Mouse (Mus musculus) small intestine, adult 2 months (tissue): ENCODE measurements around the gene Gstk1. TPM values are rescaled to one million over a fixed set of nuclear protein-coding genes. Genes with fewer than 3 reads are reported as not detected.
A peak's percentile ranks its signal among the peaks of the same experiment; 100 is the strongest.

Source experiments
- H3K27ac ChIP-seq: fragments of 200-500 bp; 2 replicates; pipeline ENCODE4 v1.5.1; 2012; ENCODE audit warnings: low read depth, low read length, control low read depth, inconsistent platforms; ENCODE audit not compliant: insufficient read depth
- H3K27me3 ChIP-seq: fragments of 200-500 bp; 2 replicates; pipeline ENCODE4 v1.6.1; 2012; ENCODE audit warnings: mild to moderate bottlenecking, moderate library complexity, low read length, inconsistent platforms; ENCODE audit not compliant: control insufficient read depth, insufficient read depth
- H3K36me3 ChIP-seq: fragments of 200-500 bp; 2 replicates; pipeline ENCODE4 v1.6.1; 2012; ENCODE audit warnings: mild to moderate bottlenecking, low read length, control low read depth, inconsistent platforms; ENCODE audit not compliant: control insufficient read depth, insufficient read depth
- H3K4me1 ChIP-seq: fragments of 200-500 bp; 2 replicates; pipeline ENCODE4 v1.6.1; 2012; ENCODE audit warnings: low read length, inconsistent platforms, mixed read lengths; ENCODE audit not compliant: control insufficient read depth, insufficient read depth, insufficient read length
- H3K4me3 ChIP-seq: fragments of 200-500 bp; 2 replicates; pipeline ENCODE4 v1.5.1; 2012; ENCODE audit warnings: low read depth, mild to moderate bottlenecking, control low read depth, inconsistent platforms, low read length, moderate library complexity
- CTCF ChIP-seq: fragments of 200-500 bp; IDR thresholded peaks from 2 replicates; pipeline ENCODE4 v1.5.1; 2012; ENCODE audit warnings: low read depth, mild to moderate bottlenecking, control low read depth, inconsistent platforms, low read length, moderate library complexity, mixed read lengths; ENCODE audit not compliant: insufficient replicate concordance, insufficient read length; ENCODE audit errors: extremely low read depth
- POLR2A ChIP-seq: fragments of 200-500 bp; IDR thresholded peaks from 2 replicates; pipeline ENCODE4 v1.6.1; 2012; ENCODE audit warnings: low read depth, mild to moderate bottlenecking, control low read depth, inconsistent platforms, low read length, moderate library complexity
- WGBS: fragments of 180-500 bp; shearing (Covaris S2); methylation state at CpG from one replicate; pipeline ENCODE4 v1.1.7; 2018; 5-methylcytosine and 5-hydroxymethylcytosine counted together
- polyA plus RNA-seq: library from polyadenylated mRNA; depleted of rRNA; stranded (reverse); fragments of >200 nt; gene quantifications from 2 replicates; pipeline ENCODE4 v1.2.3, GENCODE M21; 2012

Gene Gstk1
- polyA plus RNA-seq, 1 experiment: 25.7 TPM

DNA sequence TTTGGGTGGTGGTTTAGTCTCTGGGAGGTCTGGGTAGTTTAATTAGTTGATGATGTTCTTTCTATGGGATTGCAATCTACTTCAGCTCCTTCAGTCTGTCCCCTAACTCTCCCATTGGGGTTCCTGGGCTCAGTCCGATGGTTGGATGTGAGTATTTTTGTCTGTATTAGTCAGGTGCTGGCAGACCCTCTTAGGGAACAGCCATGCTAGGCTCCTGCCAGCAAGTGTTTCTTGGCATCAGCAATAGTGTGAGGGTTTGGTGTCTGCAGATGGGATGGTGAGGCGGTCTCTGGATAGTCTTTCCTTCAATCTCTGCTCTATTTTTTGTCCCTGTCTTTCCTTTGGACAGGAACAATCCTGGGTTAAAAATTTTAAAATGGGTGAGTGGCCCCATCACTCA, 7.4 kb downstream of the Gstk1 start:
- Histone ChIP-seq H3K4me1 (no peaks in the 10 kb centered on the region), H3K4me3 (no peak overlapping the region), H3K27me3 (no peaks in the 10 kb centered on the region), H3K27ac (no peak overlapping the region), H3K36me3 (no peaks in the 10 kb centered on the region)
- 84% methylated on average over 2 of the region's 2 CpGs for WGBS
- no peak for TF ChIP-seq POLR2A
- no peak for TF ChIP-seq CTCF

DNA sequence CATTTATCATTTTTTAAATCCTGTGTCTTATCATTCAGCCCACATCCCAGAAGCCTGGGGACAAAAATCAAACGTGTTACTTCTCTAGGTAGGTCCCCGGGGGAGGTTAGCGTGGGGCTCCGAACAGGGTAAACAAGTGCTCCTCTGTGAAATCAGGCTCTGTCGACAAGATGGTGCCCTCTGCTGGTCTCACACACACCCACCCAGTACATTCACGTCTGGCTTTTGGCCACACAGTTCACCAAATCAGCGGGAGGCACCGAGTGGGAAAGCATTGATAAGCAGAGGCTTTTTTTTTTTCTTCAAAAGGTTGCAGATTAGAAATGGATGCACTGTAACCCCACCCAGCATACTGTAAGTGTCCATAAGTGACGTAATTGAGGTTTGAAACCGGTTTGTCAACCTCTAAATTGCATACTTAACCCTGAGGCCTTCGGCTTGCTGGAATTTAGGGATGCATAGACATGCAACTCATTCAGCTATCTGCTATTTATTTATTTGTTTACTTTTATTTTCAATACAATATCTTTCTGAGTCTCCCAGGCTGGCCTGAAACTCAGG, 11.6 kb downstream of the Gstk1 start:
- peaks cover 3% of the 10 kb centered on the region for H3K4me1 ChIP-seq
- H3K27me3 ChIP-seq: no peaks in the 10 kb centered on the region
- H3K36me3 ChIP-seq: no peaks in the 10 kb centered on the region
- peak; percentile 80; the same call in 1 of the 2 replicates for TF ChIP-seq CTCF
- no peak for TF ChIP-seq POLR2A
- WGBS: 7% methylated on average over 11 of the region's 11 CpGs
- no peak overlapping the region for H3K4me3 ChIP-seq
- no peak overlapping the region for H3K27ac ChIP-seq

DNA sequence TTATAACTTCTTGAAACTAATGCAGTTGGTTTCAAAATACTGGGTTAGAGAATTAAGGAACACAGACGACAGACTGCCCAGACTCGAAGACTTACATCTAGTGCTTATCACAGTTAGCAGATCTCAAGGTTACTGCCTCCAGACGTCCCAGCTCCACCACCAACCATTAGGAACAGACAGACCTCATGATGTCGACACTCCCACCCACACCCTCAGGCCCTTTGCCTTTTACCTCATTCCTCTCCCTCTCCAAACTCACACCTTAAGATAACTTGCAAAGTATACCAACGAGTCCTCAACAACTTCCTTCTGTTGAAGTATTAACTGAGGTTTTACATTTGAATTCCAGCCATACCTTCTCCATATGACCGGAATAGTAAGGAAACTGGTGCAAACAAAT, 14.7 kb downstream of the Gstk1 start:
- TF ChIP-seq CTCF (no peak), POLR2A (no peak)
- peak overlapping the region; percentile 94 for H3K27ac ChIP-seq
- WGBS: 16% methylated on average over 6 of the region's 6 CpGs

DNA sequence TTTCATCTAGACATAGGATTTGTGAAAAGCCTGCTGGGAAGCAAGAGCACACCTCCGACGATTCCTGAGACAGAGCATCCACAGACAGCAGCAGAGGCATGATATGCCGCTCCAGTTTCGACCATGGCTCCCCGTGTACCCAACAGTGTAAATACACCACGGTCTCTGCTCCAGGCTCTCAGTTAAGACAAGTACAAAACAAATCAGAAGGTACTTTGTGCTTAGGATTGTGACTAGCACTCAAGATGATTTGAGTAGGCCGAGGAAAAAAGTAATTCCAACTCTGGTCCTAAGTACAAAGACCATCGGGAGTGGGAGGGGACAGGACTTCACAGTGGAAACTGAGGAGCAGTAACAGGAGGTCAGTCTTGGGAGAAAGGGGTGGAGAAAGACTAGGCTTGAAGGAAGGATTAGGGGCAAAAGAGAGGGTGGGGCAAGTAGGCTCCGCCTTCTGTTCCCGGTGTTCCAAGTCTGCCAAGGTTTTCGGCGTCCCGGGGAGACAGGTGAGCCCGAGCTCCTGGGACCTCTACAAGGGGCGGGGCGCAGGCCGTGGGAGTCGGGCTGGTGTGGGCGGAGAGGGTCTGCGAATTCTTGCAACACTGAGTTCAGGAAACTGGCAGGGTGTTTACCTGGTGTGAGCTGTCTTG, 15.9 kb downstream of the Gstk1 start, which contains the start of gene Tmem139:
TSS of gene Tmem139 (plus strand) at position 447 of the 647 bp plus-strand sequence.
- peaks cover 14% of the 10 kb centered on the region for H3K4me1 ChIP-seq
- H3K27ac ChIP-seq: peak within 1 kb of the TSS; percentile 94
- H3K4me3 ChIP-seq: peak within 1 kb of the TSS; percentile 68
- no peaks in the 10 kb centered on the region for H3K27me3 ChIP-seq
- no peaks in the 10 kb centered on the region for H3K36me3 ChIP-seq
- WGBS: 14% methylated on average over 20 of the region's 20 CpGs
- no peak for TF ChIP-seq CTCF
- TF ChIP-seq POLR2A: 0 out of 2 replicates have a peak, but pooled peaks have one; percentile 32

More for the DNA sequence above, 14.7 kb downstream of the Gstk1 start:
- Histone ChIP-seq H3K27me3 (no peaks in the 10 kb centered on the region), H3K4me3 (no peak overlapping the region), H3K4me1 (peaks cover 12% of the 10 kb centered on the region), H3K36me3 (no peaks in the 10 kb centered on the region)

DNA sequence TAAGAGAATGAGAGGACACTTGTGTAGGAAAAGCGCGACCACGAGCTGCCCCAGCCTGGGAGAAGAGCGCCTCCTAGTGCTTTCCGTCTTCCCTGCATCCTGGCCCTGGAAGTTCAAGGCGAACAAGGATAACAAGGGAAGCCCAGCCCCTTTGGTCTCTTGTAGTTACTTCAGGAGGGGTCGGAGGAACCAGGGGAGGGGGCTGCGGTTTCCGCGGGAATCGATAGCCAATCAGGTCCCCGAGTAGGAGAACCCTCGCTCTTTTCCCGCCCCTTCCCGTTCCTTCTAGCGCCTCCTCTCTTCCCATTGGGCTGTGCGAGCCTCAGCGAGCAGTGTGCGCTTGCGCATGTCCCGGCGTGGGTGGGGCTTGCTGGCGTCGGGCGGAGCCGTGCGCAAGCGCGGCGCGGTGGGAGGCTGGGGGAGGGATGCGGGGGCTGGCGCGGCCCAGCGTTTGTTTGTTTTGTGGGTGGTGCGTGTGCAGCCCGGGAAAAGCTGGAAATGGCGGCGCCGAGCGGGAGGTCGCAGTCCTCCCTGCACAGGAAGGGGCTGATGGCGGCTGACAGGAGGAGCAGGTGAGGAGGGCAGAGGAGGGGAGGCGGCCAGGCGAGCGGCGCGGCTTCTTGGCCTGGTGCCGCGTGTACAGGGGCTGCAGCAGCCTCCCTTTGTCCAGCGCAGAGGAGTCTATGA, 19.0 kb downstream of the Gstk1 start, which contains the start of gene Casp2:
TSS of gene Casp2 (plus strand) at position 360 of the 687 bp plus-strand sequence.
- whole genome bisulfite sequencing: under 1% methylated on average over 50 of the region's 51 CpGs
- peak within 1 kb of the TSS; percentile 91 for H3K27ac ChIP-seq
- H3K4me3 ChIP-seq: peak within 1 kb of the TSS; percentile 97
- peak; percentile 98 for TF ChIP-seq CTCF
- no peak; the same call in 1 of the 2 replicates for TF ChIP-seq POLR2A
- H3K27me3 ChIP-seq: no peaks in the 10 kb centered on the region
- peaks cover 22% of the 10 kb centered on the region for H3K36me3 ChIP-seq
- H3K4me1 ChIP-seq: peaks cover 14% of the 10 kb centered on the region

DNA sequence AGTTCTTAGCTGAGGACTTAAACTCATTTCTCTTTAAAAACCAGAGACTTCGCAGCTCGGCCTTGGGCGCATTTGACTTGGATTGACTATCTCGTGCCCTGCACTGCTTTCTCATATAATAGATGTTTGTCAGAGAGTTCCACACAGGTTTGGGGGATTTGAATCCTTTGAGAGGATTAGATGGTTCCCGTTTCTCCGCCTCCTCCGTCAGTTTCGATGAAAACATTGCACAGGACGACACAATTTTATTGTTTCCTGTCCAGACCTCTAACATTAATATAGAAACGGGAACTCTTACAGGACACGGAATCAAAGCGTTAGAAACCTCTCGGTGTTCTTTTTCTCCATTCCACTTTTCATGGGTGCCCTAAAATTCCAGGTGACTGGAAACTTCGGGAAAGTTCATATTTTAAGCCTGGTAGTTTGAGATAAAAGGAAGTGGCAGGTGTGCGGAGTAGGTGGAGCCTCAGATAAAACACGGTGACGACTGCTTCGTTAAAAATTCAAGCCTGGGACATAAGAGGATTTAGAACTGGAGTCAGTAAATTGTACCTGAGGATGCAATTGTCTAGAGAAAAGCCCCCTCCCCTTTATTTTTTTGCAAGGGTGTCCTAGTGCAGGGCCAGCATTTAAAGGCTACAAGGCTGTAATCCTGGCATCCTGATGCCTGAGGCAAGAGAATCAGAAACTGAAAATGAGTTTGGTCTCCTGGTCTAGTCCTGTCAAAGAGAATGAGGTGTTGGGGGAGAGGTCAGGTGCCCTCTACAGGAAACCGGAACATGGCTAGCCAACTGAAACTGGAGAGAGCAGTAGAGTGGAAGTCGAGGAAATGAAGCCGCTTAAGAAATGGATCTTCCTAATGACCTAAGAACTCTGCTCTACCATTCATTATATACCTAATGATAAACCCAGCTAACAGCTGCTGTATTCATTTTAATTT, 19.9 kb downstream of the Gstk1 start:
- Histone ChIP-seq H3K4me1 (peaks cover 14% of the 10 kb centered on the region), H3K4me3 (peak overlapping the region; percentile 97), H3K27me3 (no peaks in the 10 kb centered on the region), H3K36me3 (peaks cover 28% of the 10 kb centered on the region), H3K27ac (peak overlapping the region; percentile 91)
- under 1% methylated on average over 21 of the region's 21 CpGs for WGBS
- TF ChIP-seq POLR2A (no peak), CTCF (no peak)

DNA sequence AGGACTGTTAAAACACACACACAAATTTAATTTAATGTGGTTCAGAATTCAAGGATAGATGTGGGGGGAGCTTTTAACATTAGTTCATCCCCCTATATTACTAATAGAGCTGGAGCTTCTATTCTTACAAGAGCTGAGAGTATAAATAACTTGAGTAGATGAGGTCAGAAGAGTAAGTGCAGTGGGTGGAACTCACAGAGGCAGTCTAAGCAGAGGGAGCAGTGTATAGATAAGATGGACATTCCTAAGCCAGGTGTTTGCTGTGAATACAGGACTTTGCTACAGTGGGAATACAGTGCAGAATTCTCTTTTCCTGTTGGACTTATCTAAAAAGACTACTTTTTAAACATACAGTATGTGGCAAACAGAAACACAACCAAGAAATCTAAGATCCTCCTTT, 25.1 kb downstream of the Gstk1 start:
- no peak overlapping the region for H3K4me3 ChIP-seq
- H3K27ac ChIP-seq: no peak overlapping the region
- peaks cover 58% of the 10 kb centered on the region for H3K36me3 ChIP-seq
- peaks cover 2% of the 10 kb centered on the region; the same call in 1 of the 2 replicates for H3K4me1 ChIP-seq
- no peaks in the 10 kb centered on the region for H3K27me3 ChIP-seq
- no peak for TF ChIP-seq CTCF
- TF ChIP-seq POLR2A: no peak
